Mouse (Mus musculus) natural killer cell, adult 2 months (primary cell): ENCODE measurements at regions not wholly inside any gene's neighbourhood (a gene's known extent, or its start where the extent isn't known, plus 50 kb on each side); places are given as distances from the start of the nearest gene placed in this dataset.
"Not testable (repeated sequence)": the region's sequence is repeated elsewhere in the genome, so short reads cannot be mapped to it uniquely, and the experiment has no call there.

ENCODE experiments used
- DNase-seq, 2 experiments: peaks; one replicate each; pipeline ENCODE4 v3.0.0; 2022; ENCODE audit warnings: low spot score in 2 of 2

DNA sequence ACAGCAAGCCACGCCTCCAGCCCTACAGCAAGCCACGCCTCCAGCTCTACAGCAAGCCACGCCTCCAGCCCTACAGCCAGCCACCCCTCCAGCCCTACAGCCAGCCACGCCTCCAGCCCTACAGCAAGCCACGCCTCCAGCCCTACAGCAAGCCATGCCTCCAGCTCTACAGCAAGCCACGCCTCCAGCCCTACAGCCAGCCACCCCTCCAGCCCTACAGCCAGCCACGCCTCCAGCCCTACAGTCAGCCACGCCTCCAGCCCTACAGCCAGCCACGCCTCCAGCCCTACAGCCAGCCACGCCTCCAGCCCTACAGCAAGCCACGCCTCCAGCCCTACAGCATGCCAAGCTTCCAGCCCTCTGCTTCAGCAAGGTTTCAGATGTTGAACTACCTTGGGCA lies 145.8 kb upstream of the Arglu1 start:
- DNase-seq: not testable (repeated sequence)

- no peak for DNase-seq
These were observed 141.0 kb upstream of the Arglu1 start for GRCm38 (mm10) chr8:8831306-8831705.

DNA sequence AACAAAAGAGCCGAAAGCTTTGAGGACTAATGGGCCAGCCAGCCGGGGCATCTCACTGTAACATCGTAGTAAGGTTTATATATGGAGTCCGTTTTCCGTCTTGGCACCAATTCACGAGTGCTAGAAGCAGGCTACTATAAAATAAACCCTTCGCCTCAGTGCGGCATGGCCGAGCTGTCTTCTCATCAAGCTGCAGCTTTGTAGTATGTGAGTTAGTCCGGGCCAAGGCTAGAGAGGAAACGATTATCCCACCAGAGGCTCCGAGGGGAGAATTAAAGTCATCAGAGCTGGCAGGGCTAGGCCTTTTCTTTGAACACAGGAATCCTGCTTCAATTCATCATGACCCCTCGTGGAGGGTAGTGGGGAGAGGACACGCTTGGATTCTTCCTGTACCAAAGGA lies 138.9 kb upstream of the Arglu1 start:
- no peak for DNase-seq

- no peak for DNase-seq
These were observed 137.2 kb upstream of the Arglu1 start for GRCm38 (mm10) chr8:8827555-8827954.

GRCm38 (mm10) chr8:8826801-8827200 lies 136.5 kb upstream of the Arglu1 start:
- no peak for DNase-seq

GRCm38 (mm10) chr8:8824886-8825285 lies 134.6 kb upstream of the Arglu1 start:
- DNase-seq: no peak

DNA sequence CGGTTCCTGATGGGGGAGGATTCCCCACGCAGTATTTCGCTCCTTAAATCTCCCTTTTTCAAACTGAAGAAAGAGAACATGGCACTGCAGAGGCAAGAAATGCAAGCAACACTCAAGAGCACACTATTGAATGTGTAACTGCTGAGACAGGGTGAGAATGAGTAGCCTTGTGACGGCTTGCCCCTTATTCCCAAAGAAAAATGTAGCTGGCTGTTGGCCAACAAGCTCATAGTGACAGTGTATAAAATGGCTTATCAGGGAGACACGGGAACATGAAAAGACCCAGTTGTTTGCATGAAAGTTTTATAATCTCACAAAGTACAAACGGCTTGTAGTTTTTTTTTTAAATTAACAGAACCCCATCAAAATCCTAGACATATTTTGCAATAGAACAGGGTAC lies 130.8 kb upstream of the Arglu1 start:
- no peak for DNase-seq

- DNase-seq: no peak
These were observed 130.3 kb upstream of the Arglu1 start for GRCm38 (mm10) chr8:8820614-8821013.

DNA sequence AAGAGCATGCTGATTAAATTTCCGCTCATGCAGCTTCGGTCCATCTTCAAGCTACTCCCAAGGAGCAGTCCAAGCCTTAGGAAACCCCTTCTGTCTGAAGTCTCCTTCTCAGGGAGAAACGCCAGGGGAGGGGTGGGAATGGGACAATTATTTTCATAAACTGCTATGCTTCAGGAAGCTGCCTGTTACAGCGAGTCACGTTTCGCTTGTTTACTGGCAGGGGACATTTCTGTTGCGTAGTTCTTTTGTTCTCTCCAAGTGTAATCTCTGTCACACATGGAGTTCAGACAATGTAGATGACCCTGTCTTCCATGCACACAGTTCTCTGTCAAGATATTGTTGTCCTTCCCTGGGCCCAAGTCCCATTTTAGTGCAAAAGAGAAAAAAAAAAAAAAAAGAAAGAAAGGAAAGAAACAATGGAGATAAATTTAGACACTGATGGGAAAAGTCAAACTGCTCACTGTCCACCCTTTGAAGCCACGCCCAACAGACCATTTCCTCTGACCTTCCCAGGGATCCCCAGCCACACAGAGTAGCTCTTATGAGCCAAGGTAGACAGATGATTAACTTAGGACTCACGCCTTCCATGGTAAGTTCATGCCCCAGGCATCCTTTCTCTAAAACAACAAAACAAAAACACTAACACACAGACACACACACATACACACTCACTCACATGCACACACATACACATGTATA lies 129.1 kb upstream of the Arglu1 start:
- DNase-seq: no peak

DNA sequence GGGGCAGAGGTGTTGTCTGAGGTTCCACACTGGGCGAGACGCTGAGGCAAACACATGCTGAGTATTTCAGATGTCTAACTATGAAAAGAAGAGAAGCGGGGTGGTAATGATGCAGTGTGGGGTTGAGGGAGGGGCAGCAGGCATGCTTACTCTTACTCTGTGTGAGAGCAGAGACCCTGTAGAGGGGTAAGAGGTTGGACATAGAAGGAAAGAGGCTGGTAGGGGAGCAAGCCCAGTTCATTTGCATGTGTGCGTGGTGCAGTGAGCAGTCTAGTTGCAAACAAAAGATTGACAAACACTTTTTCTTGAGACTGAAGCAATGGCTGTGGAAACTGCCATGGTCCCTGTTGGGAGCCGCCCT lies 122.5 kb upstream of the Arglu1 start:
- no peak for DNase-seq

GRCm38 (mm10) chr8:8812051-8812806 lies 121.9 kb upstream of the Arglu1 start:
- no peak for DNase-seq

- DNase-seq: no peak
These were observed 120.6 kb upstream of the Arglu1 start for GRCm38 (mm10) chr8:8810928-8811327.

DNA sequence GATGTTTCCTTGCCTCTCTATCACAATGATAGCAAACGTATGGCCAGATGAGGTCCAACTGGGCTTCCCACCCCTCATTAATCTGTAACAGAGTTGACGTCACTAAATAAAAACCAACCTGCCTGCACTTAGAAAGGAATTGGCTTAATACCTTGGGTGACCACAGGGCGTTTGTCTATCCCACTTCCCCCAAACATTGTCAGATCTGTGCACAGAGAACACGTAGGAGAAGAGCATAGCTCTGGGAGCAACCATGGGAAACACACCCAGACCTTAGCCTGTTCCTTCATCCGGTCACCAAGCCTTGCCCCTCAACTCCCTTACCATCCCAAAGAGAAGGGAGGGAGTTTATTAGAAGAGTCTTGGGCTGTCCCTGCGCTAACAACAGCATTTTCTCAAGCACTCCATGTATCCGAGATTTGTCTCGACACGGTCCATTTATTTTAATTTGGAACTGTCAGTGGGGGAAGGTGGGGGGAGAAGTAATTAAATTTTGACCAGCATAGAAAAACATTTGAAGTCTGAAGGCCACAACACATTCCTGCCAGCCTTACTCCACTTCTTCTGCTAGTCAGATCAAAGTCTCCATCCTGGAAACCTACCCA lies 119.6 kb upstream of the Arglu1 start:
- DNase-seq: no peak

DNA sequence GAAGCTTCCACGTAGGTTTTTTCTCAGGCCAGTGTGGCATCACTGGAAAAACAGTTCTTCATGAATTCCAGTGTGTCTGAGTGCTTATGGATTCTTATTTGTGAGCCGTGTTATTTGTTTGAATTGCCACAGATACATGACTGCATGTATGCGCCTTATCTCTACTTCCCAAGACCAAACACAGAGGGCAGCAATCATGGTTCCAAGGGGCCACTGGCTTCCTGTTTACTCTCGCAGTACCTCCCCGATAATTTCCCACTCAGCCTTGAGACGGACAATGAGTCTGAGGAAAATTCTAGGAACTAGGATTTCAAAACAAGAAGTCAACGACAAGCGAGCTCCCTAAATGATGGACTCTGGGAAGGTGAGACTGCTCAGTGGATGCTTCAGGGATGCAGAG lies 119.0 kb upstream of the Arglu1 start:
- DNase-seq: no peak

- DNase-seq: no peak
These were observed 112.5 kb upstream of the Arglu1 start for GRCm38 (mm10) chr8:8802761-8803340.

- DNase-seq: no peak
These were observed 112.0 kb upstream of the Arglu1 start for GRCm38 (mm10) chr8:8802317-8802716.

GRCm38 (mm10) chr8:8801578-8801977 lies 111.3 kb upstream of the Arglu1 start:
- no peak for DNase-seq

GRCm38 (mm10) chr8:8797521-8797920 lies 107.2 kb upstream of the Arglu1 start:
- no peak for DNase-seq

GRCm38 (mm10) chr8:8796951-8797350 lies 106.6 kb upstream of the Arglu1 start:
- no peak for DNase-seq

- DNase-seq: no peak
These were observed 104.4 kb upstream of the Arglu1 start for GRCm38 (mm10) chr8:8794711-8795110.

DNA sequence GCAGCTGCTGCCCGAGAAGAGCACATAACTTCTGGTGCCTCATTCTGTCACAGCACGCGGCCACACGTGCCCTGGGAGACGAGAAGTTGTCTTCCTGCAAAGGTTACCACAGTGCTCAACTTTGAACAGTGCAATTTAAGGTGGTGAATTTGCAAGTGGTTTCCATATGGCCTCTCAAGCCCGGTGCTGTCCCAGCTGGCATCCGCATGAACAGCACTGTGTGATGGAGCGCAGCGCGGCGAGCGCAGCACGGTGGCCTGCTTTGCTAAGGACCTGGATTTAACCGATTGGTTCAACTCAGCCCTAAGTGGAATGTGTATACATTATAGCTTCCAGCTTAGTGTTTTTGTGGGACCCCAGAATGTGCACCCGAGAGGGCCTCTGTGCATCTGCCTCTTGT lies 89.6 kb upstream of the Arglu1 start:
- no peak for DNase-seq

GRCm38 (mm10) chr8:8774496-8775015 lies 84.2 kb upstream of the Arglu1 start:
- DNase-seq: no peak

- DNase-seq: no peak
These were observed 82.1 kb upstream of the Arglu1 start for GRCm38 (mm10) chr8:8772424-8772823.
